In genomic region chr5:127720591-127721379, GRCm38 (mm10) we compare ENCODE assay signal across 9 mouse cellular contexts.
DNase-seq lines count a peak whose midpoint lies in the region; ATAC-seq lines count a peak whose summit lies in the region.
"Had no signal": no experiment of that assay in that cellular context is flagged by ENCODE, and none has a peak within 500 bp of the region (broad histone marks: within the 10 kb centered on the region; RNA-seq: fewer than 3 reads in every experiment).

No protein-coding gene starts in this region.

- peak; percentile 99 for ATAC-seq in erythroblast, adult 5-6 weeks (replicated peaks; ENCODE audit: low FRiP score, poor library complexity, severe bottlenecking)
- ATAC-seq in megakaryocyte progenitor cell, adult 5-6 weeks (replicated peaks; ENCODE audit: poor library complexity) = peak; percentile 98
- ATAC-seq: Patski had no signal

- peak; percentile 13 for DNase-seq in ovary, postnatal 36 days (ENCODE audit: low spot score)
- DNase-seq in ovary, postnatal 10 days (ENCODE audit: low spot score) = no peak
- peak; percentile 19 to 28 for DNase-seq in heart, postnatal 10 days
- DNase-seq in kidney, postnatal 4 days = peak; percentile 62 to 67
- no peak for DNase-seq in layer of hippocampus, postnatal 10 days (ENCODE audit: low spot score in 2 of 2)
- DNase-seq in thymus, postnatal 36 days = no peak

- intact Hi-C loops in heart, postnatal 10 days (cut with DNase I) = no loop called here

Comparison
In these comparisons a context has a peak if more than half of its experiments do, and no peak if none do; other contexts are left out.
1. DNase-seq: peak in ovary, postnatal 36 days (single experiment), heart, postnatal 10 days (2 of 2) and kidney, postnatal 4 days (2 of 2); none in ovary, postnatal 10 days (single experiment), layer of hippocampus, postnatal 10 days (0 of 2) and thymus, postnatal 36 days (0 of 2).